Mouse (Mus musculus) kidney, postnatal 14 days (tissue): ENCODE results near the gene Lrrc75b.

Source experiments
- DNase-seq: peaks from one replicate; pipeline ENCODE4 v3.0.0; 2022; ENCODE audit warnings: mixed read lengths

Lrrc75b gene

GRCm38 (mm10) chr10:75500345-75500744 is 59.8 kb downstream of the Lrrc75b start:
- no peak for DNase-seq
